Mouse (Mus musculus) right cerebral cortex, postnatal 36 days (tissue): ENCODE measurements around the gene Trappc3.

Experiments
- DNase-seq, 2 experiments: peaks; one replicate each; pipeline ENCODE4 v3.0.0; 2022; ENCODE audit warnings: low spot score in 2 of 2, mixed read lengths in 1 of 2

The Trappc3 gene

GRCm38 (mm10) chr4:126251655-126252254 is 10.4 kb upstream of the Trappc3 start:
- no peak for DNase-seq

GRCm38 (mm10) chr4:126252411-126253237 is 9.5 kb upstream of the Trappc3 start:
- no peak for DNase-seq

GRCm38 (mm10) chr4:126253637-126254272 is 8.4 kb upstream of the Trappc3 start:
- DNase-seq: no peak

GRCm38 (mm10) chr4:126254315-126255112 is 7.6 kb upstream of the Trappc3 start:
- DNase-seq: no peak

GRCm38 (mm10) chr4:126255113-126256001 is 6.8 kb upstream of the Trappc3 start:
- DNase-seq: no peak

GRCm38 (mm10) chr4:126256131-126256791 is 5.9 kb upstream of the Trappc3 start, which contains the start of gene Map7d1:
TSS of gene Map7d1 (minus strand) at chr4:126256343.
- DNase-seq: peak; percentile 77 to 79

- no peak for DNase-seq
Measured at GRCm38 (mm10) chr4:126256967-126257881, 4.9 kb upstream of the Trappc3 start.

- no peak for DNase-seq
Measured at GRCm38 (mm10) chr4:126259063-126259462, 3.1 kb upstream of the Trappc3 start.

GRCm38 (mm10) chr4:126259523-126260160 is 2.5 kb upstream of the Trappc3 start:
- DNase-seq: no peak

GRCm38 (mm10) chr4:126260520-126261201 is 1.5 kb upstream of the Trappc3 start:
- no peak for DNase-seq

- DNase-seq: no peak
Measured at GRCm38 (mm10) chr4:126261266-126261665, 859 bp upstream of the Trappc3 start.

- DNase-seq: no peak
Measured at GRCm38 (mm10) chr4:126261675-126262074, 450 bp upstream of the Trappc3 start.

- DNase-seq: no peak
Measured at GRCm38 (mm10) chr4:126269292-126269691, 7.2 kb downstream of the Trappc3 start.

GRCm38 (mm10) chr4:126273753-126274152 is 11.6 kb downstream of the Trappc3 start:
- no peak for DNase-seq

GRCm38 (mm10) chr4:126275081-126275480 is 13.0 kb downstream of the Trappc3 start:
- no peak for DNase-seq

GRCm38 (mm10) chr4:126275681-126276131 is 13.6 kb downstream of the Trappc3 start:
- no peak for DNase-seq

- DNase-seq: no peak
Measured at GRCm38 (mm10) chr4:126277906-126278564, 15.9 kb downstream of the Trappc3 start.

GRCm38 (mm10) chr4:126278565-126278915 is 16.4 kb downstream of the Trappc3 start:
- no peak for DNase-seq
